Mouse (Mus musculus) small intestine, adult 2 months (tissue): ENCODE measurements around the gene Lypd6b.

Experiments
- CTCF ChIP-seq: fragments of 200-500 bp; IDR thresholded peaks from 2 replicates; pipeline ENCODE4 v1.5.1; 2012; ENCODE audit warnings: low read depth, mild to moderate bottlenecking, control low read depth, inconsistent platforms, low read length, moderate library complexity, mixed read lengths; ENCODE audit not compliant: insufficient replicate concordance, insufficient read length; ENCODE audit errors: extremely low read depth
- POLR2A ChIP-seq: fragments of 200-500 bp; IDR thresholded peaks from 2 replicates; pipeline ENCODE4 v1.6.1; 2012; ENCODE audit warnings: low read depth, mild to moderate bottlenecking, control low read depth, inconsistent platforms, low read length, moderate library complexity

- no peak for TF ChIP-seq CTCF
- no peak for TF ChIP-seq POLR2A
These were observed 98.7 kb downstream of the Lypd6b start for GRCm38 (mm10) chr2:49886209-49886608.
